Mouse (Mus musculus): ENCODE results near the gene Lpp. TPM values are rescaled to one million over a fixed set of nuclear protein-coding genes. Genes with fewer than 3 reads are reported as not detected.
A peak's percentile ranks its signal among the peaks of the same experiment; 100 is the strongest.

The Lpp gene
- polyA plus RNA-seq, 1 experiment from 2014 or later, result 17.1 TPM

- no peak for DNase-seq (ENCODE audit: low spot score)
Observed at GRCm38 (mm10) chr16:24664131-24664530, 270.8 kb downstream of the Lpp start.

GRCm38 (mm10) chr16:24669718-24670460, 276.6 kb downstream of the Lpp start:
- DNase-seq (ENCODE audit: low spot score), result no peak

- no peak for DNase-seq (ENCODE audit: low spot score)
Observed at GRCm38 (mm10) chr16:24678942-24679341, 285.6 kb downstream of the Lpp start.

- no peak for DNase-seq (ENCODE audit: low spot score)
Observed at GRCm38 (mm10) chr16:24695062-24695461, 301.8 kb downstream of the Lpp start.

- peak; percentile 40 for DNase-seq (ENCODE audit: low spot score)
Observed at GRCm38 (mm10) chr16:24704215-24704614, 310.9 kb downstream of the Lpp start.

- DNase-seq (ENCODE audit: low spot score), result no peak
Observed at GRCm38 (mm10) chr16:24723641-24724040, 330.3 kb downstream of the Lpp start.

- DNase-seq (ENCODE audit: low spot score), result no peak
Observed at GRCm38 (mm10) chr16:24732751-24733150, 339.4 kb downstream of the Lpp start.

- no peak for DNase-seq (ENCODE audit: low spot score)
Observed at GRCm38 (mm10) chr16:24733321-24733720, 340.0 kb downstream of the Lpp start.

GRCm38 (mm10) chr16:24735754-24736153, 342.4 kb downstream of the Lpp start:
- DNase-seq (ENCODE audit: low spot score), result no peak

GRCm38 (mm10) chr16:24737362-24738057, 344.2 kb downstream of the Lpp start:
- no peak for DNase-seq (ENCODE audit: low spot score)

GRCm38 (mm10) chr16:24740714-24741113, 347.4 kb downstream of the Lpp start:
- no peak for DNase-seq (ENCODE audit: low spot score)

- no peak for DNase-seq (ENCODE audit: low spot score)
Observed at GRCm38 (mm10) chr16:24749816-24750215, 356.5 kb downstream of the Lpp start.

GRCm38 (mm10) chr16:24756141-24756540, 362.8 kb downstream of the Lpp start:
- DNase-seq (ENCODE audit: low spot score), result no peak

- DNase-seq (ENCODE audit: low spot score), result no peak
Observed at GRCm38 (mm10) chr16:24766051-24766450, 372.7 kb downstream of the Lpp start.

GRCm38 (mm10) chr16:24766596-24766995, 373.3 kb downstream of the Lpp start:
- no peak for DNase-seq (ENCODE audit: low spot score)

- no peak for DNase-seq (ENCODE audit: low spot score)
Observed at GRCm38 (mm10) chr16:24777053-24777452, 383.7 kb downstream of the Lpp start.

GRCm38 (mm10) chr16:24778432-24779274, 385.3 kb downstream of the Lpp start:
- DNase-seq (ENCODE audit: low spot score), result no peak

- no peak for DNase-seq (ENCODE audit: low spot score)
Observed at GRCm38 (mm10) chr16:24780545-24780944, 387.2 kb downstream of the Lpp start.

GRCm38 (mm10) chr16:24781922-24782321, 388.6 kb downstream of the Lpp start:
- no peak for DNase-seq (ENCODE audit: low spot score)

- no peak for DNase-seq (ENCODE audit: low spot score)
Observed at GRCm38 (mm10) chr16:24785651-24786050, 392.3 kb downstream of the Lpp start.

- no peak for DNase-seq (ENCODE audit: low spot score)
Observed at GRCm38 (mm10) chr16:24788973-24789372, 395.7 kb downstream of the Lpp start.

GRCm38 (mm10) chr16:24791387-24791786, 398.1 kb downstream of the Lpp start:
- no peak for DNase-seq (ENCODE audit: low spot score)
